Comparison of ENCODE assay signal across 24 mouse cellular contexts in genomic region chr14:119849338-119849737, GRCm38 (mm10).
"Had no signal": no experiment of that assay in that cellular context is flagged by ENCODE, and none has a peak within 500 bp of the region (broad histone marks: within the 10 kb centered on the region; RNA-seq: fewer than 3 reads in every experiment).

No protein-coding gene starts in this region.

- H3K4me2 ChIP-seq: heart, embryonic 11.5 days; heart, embryonic 13.5 days; heart, embryonic 15.5 days; hindbrain, embryonic 14.5 days; intestine, embryonic 15.5 days; limb, embryonic 13.5 days; limb, embryonic 15.5 days; liver, embryonic 12.5 days had no signal

- DNase-seq: gastrocnemius, adult 2 months; gastrocnemius, postnatal 10 days; gastrocnemius, postnatal 25 days; heart, adult 18-20 months; heart, postnatal 14 days; heart, postnatal 36 days; kidney, adult 18-20 months; kidney, adult 8-10 months; kidney, postnatal 10 days; kidney, postnatal 25 days; kidney, postnatal 4 days; left cerebral cortex, postnatal 4 days had no signal

- H3K36me3 ChIP-seq: heart, embryonic 13.5 days; heart, embryonic 15.5 days; intestine, embryonic 15.5 days; limb, embryonic 13.5 days; limb, embryonic 15.5 days; liver, embryonic 12.5 days had no signal

- ATAC-seq: hindbrain, embryonic 16.5 days; inflammation-experienced regulatory T-cells, adult 6 months; intestine, embryonic 15.5 days; intestine, postnatal 0 days; liver, embryonic 12.5 days had no signal

- H3K27me3 ChIP-seq: heart, embryonic 15.5 days; intestine, embryonic 15.5 days; limb, embryonic 15.5 days; liver, embryonic 12.5 days had no signal

- H3K27ac ChIP-seq: gastrocnemius, adult 2 months; heart, embryonic 13.5 days; heart, embryonic 15.5 days; hindbrain, embryonic 14.5 days; intestine, embryonic 15.5 days; layer of hippocampus, adult 2 months; limb, embryonic 13.5 days; limb, embryonic 15.5 days; liver, embryonic 12.5 days had no signal

- H3K4me3 ChIP-seq: gastrocnemius, adult 2 months; heart, embryonic 13.5 days; heart, embryonic 15.5 days; intestine, embryonic 15.5 days; layer of hippocampus, adult 2 months; limb, embryonic 13.5 days; limb, embryonic 15.5 days; liver, embryonic 12.5 days had no signal

- H3K9me3 ChIP-seq: heart, embryonic 13.5 days; heart, embryonic 15.5 days; intestine, embryonic 15.5 days; limb, embryonic 13.5 days; limb, embryonic 15.5 days; liver, embryonic 12.5 days had no signal

- H3K4me1 ChIP-seq: intestine, embryonic 15.5 days; liver, embryonic 12.5 days had no signal

- H3K9ac ChIP-seq: heart, embryonic 13.5 days; heart, embryonic 15.5 days; hindbrain, embryonic 14.5 days; intestine, embryonic 15.5 days; limb, embryonic 13.5 days; limb, embryonic 15.5 days; liver, embryonic 12.5 days had no signal
